Mouse (Mus musculus): ENCODE measurements around the gene Slc25a21. TPM values are rescaled to one million over a fixed set of nuclear protein-coding genes. Genes with fewer than 3 reads are reported as not detected.

Slc25a21 gene
- polyA plus RNA-seq, 1 experiment from 2014 or later, result 0.23 TPM

DNA sequence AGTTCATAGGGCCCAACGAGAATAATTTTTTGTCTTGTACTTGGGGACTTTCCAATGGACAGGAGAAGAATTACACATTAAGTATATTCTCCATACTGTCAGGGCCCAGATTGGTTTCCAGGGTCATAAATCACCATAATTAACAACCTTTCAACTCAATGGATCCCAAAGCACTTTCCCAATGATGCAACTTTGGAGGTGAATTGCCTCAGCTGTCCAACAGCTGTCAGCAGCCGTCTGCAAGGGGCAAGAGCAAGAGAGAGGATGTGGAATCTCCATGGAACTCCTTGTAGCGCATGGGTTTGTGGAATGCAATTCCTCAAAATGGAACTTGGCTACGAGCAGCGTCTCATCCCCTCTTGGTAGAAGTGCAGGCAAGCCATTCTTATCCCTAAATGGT lies 302.3 kb downstream of the Slc25a21 start:
- Histone ChIP-seq H3K36me3 (ENCODE audit: control insufficient read depth, insufficient read depth, low read length) (no peaks in the 10 kb centered on the region), H3K4me2 (ENCODE audit: low read depth, low read length) (no peak overlapping the region), H3K4me1 (ENCODE audit: control insufficient read depth, insufficient read depth, low read length) (no peaks in the 10 kb centered on the region), H3K27me3 (ENCODE audit: control insufficient read depth, insufficient read depth, low read length) (no peaks in the 10 kb centered on the region), H3K9me3 (ENCODE audit: control insufficient read depth, low read length) (no peaks in the 10 kb centered on the region), H3K4me3 (ENCODE audit: low read depth, low read length) (no peak overlapping the region), H3K9ac (replicated peaks; ENCODE audit: low read depth, low read length) (no peak overlapping the region), H3K27ac (ENCODE audit: low read depth, low read length) (no peak overlapping the region)
- ATAC-seq (ENCODE audit: low read depth), result no peak
- WGBS, result 59% methylated on average over 5 of the region's 5 CpGs

DNA sequence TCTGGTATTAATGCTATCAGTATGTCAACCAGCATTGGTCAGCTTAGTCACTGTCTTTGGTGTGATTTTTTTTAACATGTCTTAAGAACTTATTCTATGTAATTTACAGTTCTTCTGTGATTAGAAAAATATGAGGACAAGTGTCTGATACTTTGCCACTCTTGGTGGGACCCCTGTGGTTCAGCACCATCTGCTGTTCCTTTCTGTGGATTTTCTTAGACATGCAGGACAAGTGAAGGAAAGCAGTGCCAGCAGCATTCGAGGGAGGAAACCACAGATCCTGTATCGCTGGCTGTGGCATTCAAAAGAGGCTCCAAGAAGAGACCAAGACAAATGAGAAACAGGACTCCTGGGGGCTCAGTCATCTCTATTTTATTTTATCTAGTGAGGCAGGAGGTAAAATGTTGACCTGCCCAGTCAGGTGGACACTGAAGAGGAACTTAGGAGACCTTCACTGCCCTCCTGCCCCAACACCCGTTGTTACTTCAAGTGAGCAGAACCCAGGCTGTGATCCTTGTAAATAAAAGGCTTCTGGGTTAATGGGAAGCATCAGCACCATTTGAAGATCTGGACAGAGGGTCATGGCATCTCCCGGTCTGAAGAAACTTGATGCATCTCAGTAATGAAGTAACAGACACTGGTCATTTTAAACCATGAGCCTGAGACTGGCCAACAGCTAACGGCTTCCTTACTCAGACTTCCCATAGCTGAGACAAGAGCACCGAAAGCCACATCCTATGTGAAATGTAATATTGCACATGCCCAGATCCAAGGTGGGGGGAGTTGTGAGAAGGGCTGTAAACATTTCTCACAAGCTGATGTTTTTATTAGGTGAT lies 306.2 kb downstream of the Slc25a21 start:
- Histone ChIP-seq H3K4me2 (ENCODE audit: low read depth, low read length) (no peak overlapping the region), H3K36me3 (ENCODE audit: control insufficient read depth, insufficient read depth, low read length) (no peaks in the 10 kb centered on the region), H3K27ac (ENCODE audit: low read depth, low read length) (no peak overlapping the region), H3K27me3 (ENCODE audit: control insufficient read depth, insufficient read depth, low read length) (no peaks in the 10 kb centered on the region), H3K4me3 (ENCODE audit: low read depth, low read length) (no peak overlapping the region), H3K9ac (replicated peaks; ENCODE audit: low read depth, low read length) (no peak overlapping the region), H3K4me1 (ENCODE audit: control insufficient read depth, insufficient read depth, low read length) (no peaks in the 10 kb centered on the region), H3K9me3 (ENCODE audit: control insufficient read depth, low read length) (no peaks in the 10 kb centered on the region)
- no peak for ATAC-seq (ENCODE audit: low read depth)
- WGBS, result 82% methylated on average over 6 of the region's 6 CpGs

DNA sequence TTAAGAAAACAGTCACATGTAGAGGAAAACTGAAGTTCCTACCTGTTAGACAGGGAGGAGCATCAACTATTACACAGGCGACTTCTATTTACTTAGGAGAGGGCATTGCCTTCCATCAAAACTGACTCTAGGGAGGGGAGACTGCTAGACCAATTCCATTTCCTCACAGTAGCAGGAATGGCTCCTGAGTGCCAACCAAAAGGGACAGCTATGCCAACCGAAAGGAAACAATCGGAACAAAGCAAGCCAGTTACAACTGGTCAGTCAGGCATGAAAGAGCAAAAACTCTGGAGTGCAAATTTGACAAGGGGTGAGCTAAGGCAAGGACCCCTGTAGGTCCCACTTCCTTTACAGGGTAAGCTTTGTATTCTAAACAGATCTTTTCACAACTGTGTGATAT lies 319.5 kb downstream of the Slc25a21 start:
- no peak overlapping the region for H3K4me3 ChIP-seq (ENCODE audit: low read depth, low read length)
- H3K27ac ChIP-seq (ENCODE audit: low read depth, low read length), result no peak overlapping the region
- no peaks in the 10 kb centered on the region for H3K27me3 ChIP-seq (ENCODE audit: control insufficient read depth, insufficient read depth, low read length)
- no peaks in the 10 kb centered on the region for H3K4me1 ChIP-seq (ENCODE audit: control insufficient read depth, insufficient read depth, low read length)
- H3K9ac ChIP-seq (replicated peaks; ENCODE audit: low read depth, low read length), result no peak overlapping the region
- no peaks in the 10 kb centered on the region for H3K36me3 ChIP-seq (ENCODE audit: control insufficient read depth, insufficient read depth, low read length)
- WGBS, result 41% methylated on average over 3 of the region's 3 CpGs
- H3K4me2 ChIP-seq (ENCODE audit: low read depth, low read length), result no peak overlapping the region
- ATAC-seq (ENCODE audit: low read depth), result no peak
- no peaks in the 10 kb centered on the region for H3K9me3 ChIP-seq (ENCODE audit: control insufficient read depth, low read length)

DNA sequence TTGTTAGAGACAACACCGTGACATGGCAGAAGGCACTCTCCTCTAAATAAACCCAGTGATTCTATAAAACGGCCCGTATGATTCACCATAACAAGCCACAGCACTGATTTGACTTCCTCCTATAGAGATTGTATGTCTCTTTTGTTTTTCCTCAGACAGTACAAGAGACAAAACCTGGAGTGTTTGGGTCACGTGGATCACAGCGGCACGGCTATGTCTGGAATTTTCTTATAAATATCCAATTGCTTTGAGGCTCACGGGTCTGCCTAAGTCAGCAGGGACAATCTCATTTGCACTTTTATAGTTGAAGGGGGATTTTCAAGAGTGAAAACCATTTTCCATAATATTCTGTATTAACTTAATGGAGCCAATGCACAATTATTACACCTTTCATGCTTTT lies 320.7 kb downstream of the Slc25a21 start:
- Histone ChIP-seq H3K9me3 (ENCODE audit: control insufficient read depth, low read length) (no peaks in the 10 kb centered on the region), H3K27me3 (ENCODE audit: control insufficient read depth, insufficient read depth, low read length) (no peaks in the 10 kb centered on the region), H3K9ac (replicated peaks; ENCODE audit: low read depth, low read length) (no peak overlapping the region), H3K4me1 (ENCODE audit: control insufficient read depth, insufficient read depth, low read length) (no peaks in the 10 kb centered on the region), H3K27ac (ENCODE audit: low read depth, low read length) (no peak overlapping the region), H3K4me3 (ENCODE audit: low read depth, low read length) (no peak overlapping the region), H3K4me2 (ENCODE audit: low read depth, low read length) (no peak overlapping the region), H3K36me3 (ENCODE audit: control insufficient read depth, insufficient read depth, low read length) (no peaks in the 10 kb centered on the region)
- ATAC-seq (ENCODE audit: low read depth), result no peak
- 30% methylated on average over 7 of the region's 7 CpGs for WGBS

DNA sequence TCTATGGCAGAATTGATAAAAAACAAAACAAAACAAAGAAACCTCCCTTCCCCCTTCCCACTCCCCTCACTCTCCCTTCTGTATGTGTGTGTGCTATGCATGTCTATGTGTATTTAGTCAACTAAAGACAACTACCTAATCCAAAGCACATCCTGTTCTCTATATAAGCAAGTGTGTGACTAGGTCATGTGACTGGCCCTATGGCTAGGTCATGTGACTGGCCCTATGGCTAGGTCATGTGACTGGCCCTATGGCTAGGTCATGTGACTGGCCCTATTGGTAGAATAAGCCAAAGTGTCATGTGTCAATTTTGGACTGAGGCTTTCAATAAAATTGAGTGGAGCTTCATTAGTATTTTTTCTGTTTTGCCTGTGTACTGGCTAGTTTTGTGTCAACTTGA lies 324.1 kb downstream of the Slc25a21 start:
- Histone ChIP-seq H3K4me1 (ENCODE audit: control insufficient read depth, insufficient read depth, low read length) (no peaks in the 10 kb centered on the region), H3K27ac (ENCODE audit: low read depth, low read length) (no peak overlapping the region), H3K36me3 (ENCODE audit: control insufficient read depth, insufficient read depth, low read length) (no peaks in the 10 kb centered on the region), H3K9me3 (ENCODE audit: control insufficient read depth, low read length) (no peaks in the 10 kb centered on the region), H3K4me3 (ENCODE audit: low read depth, low read length) (no peak overlapping the region), H3K4me2 (ENCODE audit: low read depth, low read length) (no peak overlapping the region), H3K9ac (replicated peaks; ENCODE audit: low read depth, low read length) (no peak overlapping the region), H3K27me3 (ENCODE audit: control insufficient read depth, insufficient read depth, low read length) (no peaks in the 10 kb centered on the region)
- ATAC-seq (ENCODE audit: low read depth), result no peak

DNA sequence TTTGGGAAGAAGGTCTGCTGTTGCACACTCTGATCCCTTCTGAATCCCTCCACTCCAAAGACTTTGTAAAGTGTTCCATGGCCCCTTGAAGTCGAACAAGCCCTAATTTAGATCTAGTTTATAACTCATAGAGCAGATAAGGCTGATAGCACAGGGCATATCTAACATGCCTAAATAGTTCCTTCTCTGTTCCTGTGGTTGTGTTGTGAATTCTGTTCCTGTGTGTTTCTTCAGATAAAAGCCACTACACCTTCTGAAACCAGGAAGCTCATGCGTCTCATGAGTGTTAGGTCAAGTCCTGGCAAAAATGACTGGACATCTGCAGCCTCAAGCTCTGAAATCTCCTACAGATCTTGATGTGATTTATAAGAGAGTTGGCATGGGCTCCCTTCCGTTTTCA lies 326.7 kb downstream of the Slc25a21 start:
- Histone ChIP-seq H3K4me3 (ENCODE audit: low read depth, low read length) (no peak overlapping the region), H3K27ac (ENCODE audit: low read depth, low read length) (no peak overlapping the region), H3K4me1 (ENCODE audit: control insufficient read depth, insufficient read depth, low read length) (no peaks in the 10 kb centered on the region), H3K9me3 (ENCODE audit: control insufficient read depth, low read length) (no peaks in the 10 kb centered on the region), H3K9ac (replicated peaks; ENCODE audit: low read depth, low read length) (no peak overlapping the region), H3K27me3 (ENCODE audit: control insufficient read depth, insufficient read depth, low read length) (no peaks in the 10 kb centered on the region), H3K36me3 (ENCODE audit: control insufficient read depth, insufficient read depth, low read length) (no peaks in the 10 kb centered on the region), H3K4me2 (ENCODE audit: low read depth, low read length) (no peak overlapping the region)
- ATAC-seq (ENCODE audit: low read depth), result no peak
- WGBS, result 89% methylated on average over 3 of the region's 3 CpGs

GRCm38 (mm10) chr12:56863873-56864562 lies 333.3 kb downstream of the Slc25a21 start:
- H3K4me1 ChIP-seq (ENCODE audit: control insufficient read depth, insufficient read depth, low read length), result no peaks in the 10 kb centered on the region
- no peaks in the 10 kb centered on the region for H3K27me3 ChIP-seq (ENCODE audit: control insufficient read depth, insufficient read depth, low read length)
- 50% methylated on average over 4 of the region's 4 CpGs for WGBS
- no peaks in the 10 kb centered on the region for H3K36me3 ChIP-seq (ENCODE audit: control insufficient read depth, insufficient read depth, low read length)
- H3K9me3 ChIP-seq (ENCODE audit: control insufficient read depth, low read length), result no peaks in the 10 kb centered on the region
- ATAC-seq (ENCODE audit: low read depth), result peak; percentile 50; the same call in 1 of the 2 replicates
- H3K27ac ChIP-seq (ENCODE audit: low read depth, low read length), result no peak overlapping the region
- no peak overlapping the region for H3K4me2 ChIP-seq (ENCODE audit: low read depth, low read length)
- no peak overlapping the region for H3K9ac ChIP-seq (replicated peaks; ENCODE audit: low read depth, low read length)
- H3K4me3 ChIP-seq (ENCODE audit: low read depth, low read length), result no peak overlapping the region

GRCm38 (mm10) chr12:56852679-56853078 lies 344.6 kb downstream of the Slc25a21 start:
- Histone ChIP-seq H3K4me2 (ENCODE audit: low read depth, low read length) (no peak overlapping the region), H3K9ac (replicated peaks; ENCODE audit: low read depth, low read length) (no peak overlapping the region), H3K9me3 (ENCODE audit: control insufficient read depth, low read length) (no peaks in the 10 kb centered on the region), H3K27ac (ENCODE audit: low read depth, low read length) (no peak overlapping the region), H3K36me3 (ENCODE audit: control insufficient read depth, insufficient read depth, low read length) (no peaks in the 10 kb centered on the region), H3K4me3 (ENCODE audit: low read depth, low read length) (no peak overlapping the region), H3K27me3 (ENCODE audit: control insufficient read depth, insufficient read depth, low read length) (no peaks in the 10 kb centered on the region), H3K4me1 (ENCODE audit: control insufficient read depth, insufficient read depth, low read length) (no peaks in the 10 kb centered on the region)
- 30% methylated on average over 4 of the region's 4 CpGs for WGBS
- no peak for ATAC-seq (ENCODE audit: low read depth)

- Histone ChIP-seq H3K9ac (replicated peaks; ENCODE audit: low read depth, low read length) (no peak overlapping the region), H3K4me2 (ENCODE audit: low read depth, low read length) (no peak overlapping the region), H3K27me3 (ENCODE audit: control insufficient read depth, insufficient read depth, low read length) (no peaks in the 10 kb centered on the region), H3K4me1 (ENCODE audit: control insufficient read depth, insufficient read depth, low read length) (no peaks in the 10 kb centered on the region), H3K9me3 (ENCODE audit: control insufficient read depth, low read length) (no peaks in the 10 kb centered on the region), H3K36me3 (ENCODE audit: control insufficient read depth, insufficient read depth, low read length) (no peaks in the 10 kb centered on the region), H3K27ac (ENCODE audit: low read depth, low read length) (no peak overlapping the region), H3K4me3 (ENCODE audit: low read depth, low read length) (no peak overlapping the region)
- ATAC-seq (ENCODE audit: low read depth), result peak; percentile 74; the same call in 1 of the 2 replicates
- WGBS, result 30% methylated on average over 3 of the region's 3 CpGs
These were observed 345.8 kb downstream of the Slc25a21 start for GRCm38 (mm10) chr12:56851464-56851863.

Measured in neural tube, embryonic 14.5 days (tissue).